Mouse (Mus musculus) embryonic fibroblast, embryonic 13.5 days (primary cell): ENCODE results near the gene Rtn4ip1.

Experiments
- CTCF ChIP-seq: IDR thresholded peaks from 2 replicates; pipeline ENCODE4 v1.5.1; 2011; ENCODE audit warnings: mild to moderate bottlenecking, control low read depth, low read length, moderate library complexity, borderline replicate concordance; ENCODE audit not compliant: insufficient read depth
- POLR2A ChIP-seq: IDR thresholded peaks from 2 replicates; pipeline ENCODE4 v1.6.1; 2011; ENCODE audit warnings: low read depth, mild to moderate bottlenecking, control low read depth, low read length, moderate library complexity

- no peak for TF ChIP-seq POLR2A
- no peak for TF ChIP-seq CTCF
Measured at GRCm38 (mm10) chr10:43916181-43916580, 14.6 kb downstream of the Rtn4ip1 start.
